8 mouse cellular contexts compared by ENCODE assay signal in genomic region chr17:75464983-75465634, GRCm38 (mm10). TPM values are rescaled to one million over a fixed set of nuclear protein-coding genes. Genes with fewer than 3 reads are reported as not detected.
DNase-seq lines count a peak whose midpoint lies in the region; ATAC-seq and TF ChIP-seq lines count a peak whose summit lies in the region.

No protein-coding gene starts in this region.

- TF ChIP-seq CTCF in CH12.LX (conservative IDR thresholded peaks at IDR 0.05 in 1 of 2, IDR thresholded peaks at IDR 0.05 in 1 of 2; ENCODE audit: low read depth in 2 of 2, low read length in 2 of 2), result no peak
- TF ChIP-seq CTCF in forebrain, postnatal 0 days (IDR thresholded peaks at IDR 0.05; ENCODE audit: low read depth), result no peak
- no peak for TF ChIP-seq CTCF in layer of hippocampus, adult 2 months (conservative IDR thresholded peaks at IDR 0.05)

- in situ Hi-C loops in CH12.LX (cut with MboI; ENCODE audit: low pct_ligation_motif_present, low pct_unique_long_range_greater_than_20kb, low sequenced_read_pairs), result loop anchor here (5.0 kb wide), 1 partner anchor 42 kb away; no protein-coding TSS in a partner anchor

- 13% methylated on average over 15 of the region's 15 CpGs for WGBS in forebrain, postnatal 0 days
- WGBS in neural tube, embryonic 15.5 days, result 20% methylated on average over 15 of the region's 15 CpGs

- H3K27me3 ChIP-seq in CH12.LX (replicated peaks), result no peaks in the 10 kb centered on the region
- no peaks in the 10 kb centered on the region for H3K27me3 ChIP-seq in forebrain, postnatal 0 days (ENCODE audit: insufficient read depth, low read length)
- H3K27me3 ChIP-seq in neural tube, embryonic 15.5 days (replicated peaks), result 0 out of 2 replicates have a peak, but pooled peaks cover 8% of the 10 kb centered on the region

- dilution Hi-C loops in CH12.LX (cut with MboI; ENCODE audit: extremely low pct_ligation_motif_present, extremely low pct_unique_long_range_greater_than_20kb, low sequenced_read_pairs), result no loop called here

- peak overlapping the region; percentile 98 for H3K27ac ChIP-seq in CH12.LX (ENCODE audit: insufficient read depth, low read depth)
- H3K27ac ChIP-seq in brown adipose tissue, adult 24 weeks (replicated peaks; ENCODE audit: low read depth, low read length), result peak overlapping the region; percentile 56
- no peak overlapping the region for H3K27ac ChIP-seq in forebrain, postnatal 0 days (ENCODE audit: low read depth, low read length)
- peak overlapping the region; percentile 74 for H3K27ac ChIP-seq in layer of hippocampus, adult 2 months
- H3K27ac ChIP-seq in neural tube, embryonic 15.5 days (replicated peaks), result no peak overlapping the region

- H3K9me3 ChIP-seq in CH12.LX (replicated peaks; ENCODE audit: low read length), result peaks cover 7% of the 10 kb centered on the region
- H3K9me3 ChIP-seq in forebrain, postnatal 0 days (ENCODE audit: low read length), result no peaks in the 10 kb centered on the region
- H3K9me3 ChIP-seq in neural tube, embryonic 15.5 days (replicated peaks), result no peaks in the 10 kb centered on the region

- peak; percentile 88 for DNase-seq in CH12.LX (ENCODE audit: extremely low read depth)
- peak; percentile 79 for DNase-seq in forebrain, postnatal 0 days
- DNase-seq in heart, postnatal 25 days (ENCODE audit: low spot score), result peak; percentile 68
- DNase-seq in layer of hippocampus, adult 2 months (ENCODE audit: low spot score in 2 of 2), result peak; percentile 61 to 75
- DNase-seq in lung, adult 18-20 months, result peak; percentile 77 to 80
- DNase-seq in urinary bladder, adult 2 months (ENCODE audit: low spot score), result peak; percentile 23

- ATAC-seq in forebrain, postnatal 0 days, result peak; percentile 95
- peak; percentile 63; the same call in 1 of the 2 replicates for ATAC-seq in neural tube, embryonic 15.5 days (ENCODE audit: low FRiP score)

- peaks cover 9 to 32% of the 10 kb centered on the region in 2 experiments for H3K4me1 ChIP-seq in CH12.LX (ENCODE audit: control insufficient read depth in 1 of 2, insufficient read depth in 2 of 2)
- peaks cover 20% of the 10 kb centered on the region for H3K4me1 ChIP-seq in brown adipose tissue, adult 24 weeks (ENCODE audit: control insufficient read depth, insufficient read depth, insufficient read length, low read length)
- H3K4me1 ChIP-seq in forebrain, postnatal 0 days (ENCODE audit: insufficient read depth), result peaks cover 6% of the 10 kb centered on the region; the same call in 1 of the 2 replicates
- H3K4me1 ChIP-seq in neural tube, embryonic 15.5 days, result peaks cover 12% of the 10 kb centered on the region

- peaks cover 0 to 8% of the 10 kb centered on the region in 2 experiments for H3K36me3 ChIP-seq in CH12.LX (replicated peaks in 1 of 2; ENCODE audit: control insufficient read depth in 1 of 2, insufficient read depth in 1 of 2, low read length in 1 of 2)
- no peaks in the 10 kb centered on the region for H3K36me3 ChIP-seq in forebrain, postnatal 0 days (ENCODE audit: insufficient read depth)
- no peaks in the 10 kb centered on the region for H3K36me3 ChIP-seq in neural tube, embryonic 15.5 days

- peak overlapping the region; percentile 99 for H3K9ac ChIP-seq in CH12.LX (ENCODE audit: insufficient read depth, low read depth)
- H3K9ac ChIP-seq in forebrain, postnatal 0 days, result no peak overlapping the region
- H3K9ac ChIP-seq in neural tube, embryonic 15.5 days (replicated peaks), result no peak overlapping the region

- TF ChIP-seq POLR2A in CH12.LX (IDR thresholded peaks at IDR 0.05; ENCODE audit: low read depth, low read length), result peak; percentile 59

- peak; percentile 83 for TF ChIP-seq EP300 in CH12.LX (IDR thresholded peaks at IDR 0.05; ENCODE audit: low read length)

- peak overlapping the region; percentile 80 for H3K4me2 ChIP-seq in CH12.LX (ENCODE audit: insufficient read depth, low read depth, poor library complexity, severe bottlenecking)
- peak overlapping the region; percentile 32 for H3K4me2 ChIP-seq in forebrain, postnatal 0 days (ENCODE audit: low read depth)
- peak overlapping the region; percentile 38 for H3K4me2 ChIP-seq in neural tube, embryonic 15.5 days

- H3K4me3 ChIP-seq in CH12.LX (replicated peaks in 1 of 3; ENCODE audit: low read depth in 2 of 3, low read length in 2 of 3, poor library complexity in 1 of 3), result peak overlapping the region; percentile 70 to 83 (median 72)
- H3K4me3 ChIP-seq in brown adipose tissue, adult 24 weeks (ENCODE audit: insufficient read depth, low read depth, low read length), result peak overlapping the region; percentile 36; the same call in 1 of the 2 replicates
- H3K4me3 ChIP-seq in forebrain, postnatal 0 days (ENCODE audit: low read depth, low read length), result no peak overlapping the region
- H3K4me3 ChIP-seq in layer of hippocampus, adult 2 months, result peak overlapping the region; percentile 33; the same call in 1 of the 2 replicates
- H3K4me3 ChIP-seq in neural tube, embryonic 15.5 days (replicated peaks), result 0 out of 2 replicates have a peak overlapping the region, but pooled peaks have one; percentile 3

- TF ChIP-seq RAD21 in CH12.LX (IDR thresholded peaks at IDR 0.05; ENCODE audit: low read depth, low read length), result no peak; the same call in none of the 2 replicates

- intact Hi-C loops in heart, postnatal 25 days (cut with DNase I), result loop anchor here (5.0 kb wide), 1 partner anchor 72 kb away; no protein-coding TSS in a partner anchor

- peaks cover 38% of the 10 kb centered on the region for H3K79me2 ChIP-seq in CH12.LX (replicated peaks; ENCODE audit: control insufficient read depth, extremely low read depth, insufficient read depth, poor library complexity, severe bottlenecking)

TF ChIP-seq in CH12.LX, 34 proteins besides CTCF, POLR2A, EP300 and RAD21 (continues in another document):
- TF ChIP-seq RCOR1 (conservative IDR thresholded peaks at IDR 0.05; ENCODE audit: low read depth, low read length) (no peak), NELFE (IDR thresholded peaks at IDR 0.05; ENCODE audit: low read depth, low read length) (peak; percentile 46), SMC3 (IDR thresholded peaks at IDR 0.05; ENCODE audit: low read depth, low read length) (0 out of 2 replicates have a peak, but pooled peaks have one; percentile 19), SIN3A (IDR thresholded peaks at IDR 0.05; ENCODE audit: low read length) (peak; percentile 73), MYC (IDR thresholded peaks at IDR 0.05; ENCODE audit: low read depth, low read length) (peak; percentile 57; the same call in 1 of the 2 replicates), GABPA (IDR thresholded peaks at IDR 0.05; ENCODE audit: insufficient replicate concordance, low read depth, low read length) (no peak), ZC3H11A (IDR thresholded peaks at IDR 0.05; ENCODE audit: low read depth, low read length) (no peak), E2F4 (IDR thresholded peaks at IDR 0.05; ENCODE audit: insufficient replicate concordance, low read depth, low read length) (no peak), TCF12 (IDR thresholded peaks at IDR 0.05; ENCODE audit: low read depth, low read length) (peak; percentile 85), ELF1 (IDR thresholded peaks at IDR 0.05; ENCODE audit: low read depth, low read length) (peak; percentile 51; the same call in 1 of the 2 replicates), POLR2AphosphoS2 (IDR thresholded peaks at IDR 0.05; ENCODE audit: low read depth, low read length) (peak; percentile 35; the same call in 1 of the 2 replicates), ETS1 (conservative IDR thresholded peaks at IDR 0.05; ENCODE audit: low read depth, low read length) (peak; percentile 76), JUN (IDR thresholded peaks at IDR 0.05; ENCODE audit: insufficient read depth, low read depth, low read length) (no peak; the same call in 1 of the 2 replicates), IRF4 (IDR thresholded peaks at IDR 0.05; ENCODE audit: low read depth, low read length) (peak; percentile 85), CHD1 (IDR thresholded peaks at IDR 0.05; ENCODE audit: low read depth, low read length) (peak; percentile 63; the same call in 1 of the 2 replicates), MAX (IDR thresholded peaks at IDR 0.05; ENCODE audit: low read length) (peak; percentile 66; the same call in 1 of the 2 replicates), ZKSCAN1 (IDR thresholded peaks at IDR 0.05; ENCODE audit: borderline replicate concordance, low read depth, low read length) (no peak), MAZ (IDR thresholded peaks at IDR 0.05; ENCODE audit: low read depth, low read length) (0 out of 2 replicates have a peak, but pooled peaks have one; percentile 51), MEF2A (IDR thresholded peaks at IDR 0.05; ENCODE audit: borderline replicate concordance, low read depth, low read length) (no peak; the same call in 1 of the 2 replicates), ZNF384 (IDR thresholded peaks at IDR 0.05; ENCODE audit: low read depth, low read length) (no peak), MAFK (IDR thresholded peaks at IDR 0.05; ENCODE audit: insufficient replicate concordance, low read length) (peak; percentile 97), BHLHE40 (IDR thresholded peaks at IDR 0.05; ENCODE audit: low read depth, low read length) (peak; percentile 92; the same call in 1 of the 2 replicates), USF1 (IDR thresholded peaks at IDR 0.05; ENCODE audit: low read depth, low read length) (no peak), USF2 (conservative IDR thresholded peaks at IDR 0.05; ENCODE audit: low read depth, low read length) (no peak), ZMIZ1 (IDR thresholded peaks at IDR 0.05; ENCODE audit: low read depth, low read length) (peak; percentile 77), KAT2A (IDR thresholded peaks at IDR 0.05; ENCODE audit: insufficient replicate concordance, low read length) (no peak), TBP (conservative IDR thresholded peaks at IDR 0.05; ENCODE audit: low read depth, low read length) (peak; percentile 82), PAX5 (IDR thresholded peaks at IDR 0.05; ENCODE audit: low read length) (no peak), CHD2 (IDR thresholded peaks at IDR 0.05; ENCODE audit: low read length) (peak; percentile 90)

RNA-seq across cellular contexts. Expression of gene Rasgrp3, which starts 29.4 kb away (rescaled TPM):
- total RNA-seq in CH12.LX (2012; rRNA removed) (79.6 and 115 TPM in 2 replicates), CH12.LX (2014; rRNA removed) (164 and 166 TPM in 2 replicates)
- 161 and 162 TPM in 2 replicates for polyA plus RNA-seq in CH12.LX (2012; ENCODE audit: insufficient read length, low read depth)
- 5.4 and 7.1 TPM in 2 replicates for polyA plus RNA-seq in brown adipose tissue, adult 24 weeks (2012; ENCODE audit: insufficient read depth, insufficient read length, missing spikeins)
- 5.5 and 13.8 TPM in 2 replicates for total RNA-seq in forebrain, postnatal 0 days (2014; rRNA removed)
- polyA plus RNA-seq in forebrain, postnatal 0 days (2015; fragmentation: Nextera tagmentation; extraction: Ambion mirVana), result 4.4 and 4.5 TPM in 2 replicates
- 10 to 100 TPM; 25.2 to 29.7 TPM for total RNA-seq in heart, postnatal 25 days (2021)
- total RNA-seq in layer of hippocampus, adult 2 months (2021), result 10 to 100 TPM in 1 of 2 experiments, 1 to 10 TPM in 1; 8.3 to 10.5 TPM
- 5.9 and 7.2 TPM in 2 replicates for polyA plus RNA-seq in neural tube, embryonic 15.5 days (2015; fragmentation: Nextera tagmentation; extraction: Ambion mirVana)
- 6.4 and 8.3 TPM in 2 replicates for polyA plus RNA-seq in urinary bladder, adult 2 months (2012; rRNA removed)

Comparison
In these comparisons a context has a peak if more than half of its experiments do, and no peak if none do; other contexts are left out.
1. DNase-seq: peak in every context shown above with its lines; median percentile 88 in CH12.LX; 79 in forebrain, postnatal 0 days; 78 in lung, adult 18-20 months; 68 in heart, postnatal 25 days; 68 in layer of hippocampus, adult 2 months; 23 in urinary bladder, adult 2 months.
2. H3K27ac ChIP-seq: peak in CH12.LX (single experiment), brown adipose tissue, adult 24 weeks (single experiment) and layer of hippocampus, adult 2 months (single experiment); none in forebrain, postnatal 0 days (single experiment) and neural tube, embryonic 15.5 days (single experiment).
3. RNA of gene Rasgrp3, which starts 29.4 kb away (polyA plus RNA-seq): 161 to 162 TPM in CH12.LX; 6.4 to 8.3 TPM in urinary bladder, adult 2 months, 5.9 to 7.2 TPM in neural tube, embryonic 15.5 days, 5.4 to 7.1 TPM in brown adipose tissue, adult 24 weeks and 4.4 to 4.5 TPM in forebrain, postnatal 0 days; every median in the first group is over 10 times any median in the second.
4. Peak in every context shown above with its lines, with median percentiles within 50 percentile points of each other: H3K4me2 ChIP-seq.